Mouse (Mus musculus): Measurements from ENCODE around the gene Grip2. TPM values are rescaled to one million over a fixed set of nuclear protein-coding genes. Genes with fewer than 3 reads are reported as not detected.

The Grip2 gene
- polyA plus RNA-seq, 1 experiment from 2014 or later = 0.55 TPM

DNA sequence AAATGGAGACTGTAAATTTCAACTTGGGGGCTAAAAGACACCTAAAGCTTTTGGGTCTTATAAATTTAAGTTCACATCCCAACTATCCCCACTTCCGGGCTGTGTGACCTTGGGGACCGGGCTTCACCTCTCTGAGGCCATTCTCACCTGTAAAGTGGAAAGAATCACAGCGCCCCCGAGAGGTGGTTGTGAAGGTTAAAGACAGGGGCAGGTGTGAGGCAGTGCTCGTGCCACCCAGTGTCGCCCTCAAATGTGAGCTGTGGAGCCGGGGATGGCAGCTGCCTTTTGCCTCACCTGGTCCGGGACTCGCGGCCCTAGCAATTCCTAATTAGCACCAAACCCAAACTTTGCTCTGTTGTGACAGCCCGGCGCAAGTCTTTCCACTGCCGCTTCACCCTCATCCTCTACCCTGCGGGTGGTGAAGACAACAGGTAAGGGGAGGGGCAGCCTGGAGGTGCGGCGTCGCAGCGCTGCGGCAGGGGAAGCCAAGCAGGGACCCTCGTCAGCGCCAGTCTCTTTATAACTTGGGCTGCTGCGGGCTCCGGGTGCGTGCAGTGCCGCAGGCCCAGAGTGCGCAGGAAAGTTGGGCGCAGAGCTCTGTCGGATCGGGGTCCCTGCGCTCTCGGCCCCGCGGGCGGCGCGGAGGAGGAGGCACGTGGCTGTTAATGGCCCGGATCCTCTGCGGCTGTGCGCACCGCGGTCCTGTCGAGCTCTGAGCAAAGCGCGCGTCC is 16.0 kb upstream of the Grip2 start:
- Histone ChIP-seq H3K36me3 (ENCODE audit: control insufficient read depth, insufficient read depth, low read length) (no peaks in the 10 kb centered on the region), H3K4me2 (ENCODE audit: low read depth, low read length, severe bottlenecking) (peak overlapping the region; percentile 86), H3K9ac (ENCODE audit: low read length) (peak overlapping the region; percentile 47), H3K27me3 (ENCODE audit: control insufficient read depth, insufficient read depth, low read length) (peaks cover 41% of the 10 kb centered on the region), H3K27ac (ENCODE audit: low read depth, low read length) (no peak overlapping the region), H3K4me1 (replicated peaks; ENCODE audit: control insufficient read depth, insufficient read depth, low read length) (peaks cover 12% of the 10 kb centered on the region; the same call in 1 of the 2 replicates), H3K9me3 (ENCODE audit: control insufficient read depth, low read length) (no peaks in the 10 kb centered on the region), H3K4me3 (ENCODE audit: low read depth, low read length) (peak overlapping the region; percentile 50)
- 4% methylated on average over 35 of the region's 46 CpGs for WGBS
- peak; percentile 55 for DNase-seq (ENCODE audit: low spot score)
- ATAC-seq (replicated peaks; ENCODE audit: low FRiP score) = no peak

DNA sequence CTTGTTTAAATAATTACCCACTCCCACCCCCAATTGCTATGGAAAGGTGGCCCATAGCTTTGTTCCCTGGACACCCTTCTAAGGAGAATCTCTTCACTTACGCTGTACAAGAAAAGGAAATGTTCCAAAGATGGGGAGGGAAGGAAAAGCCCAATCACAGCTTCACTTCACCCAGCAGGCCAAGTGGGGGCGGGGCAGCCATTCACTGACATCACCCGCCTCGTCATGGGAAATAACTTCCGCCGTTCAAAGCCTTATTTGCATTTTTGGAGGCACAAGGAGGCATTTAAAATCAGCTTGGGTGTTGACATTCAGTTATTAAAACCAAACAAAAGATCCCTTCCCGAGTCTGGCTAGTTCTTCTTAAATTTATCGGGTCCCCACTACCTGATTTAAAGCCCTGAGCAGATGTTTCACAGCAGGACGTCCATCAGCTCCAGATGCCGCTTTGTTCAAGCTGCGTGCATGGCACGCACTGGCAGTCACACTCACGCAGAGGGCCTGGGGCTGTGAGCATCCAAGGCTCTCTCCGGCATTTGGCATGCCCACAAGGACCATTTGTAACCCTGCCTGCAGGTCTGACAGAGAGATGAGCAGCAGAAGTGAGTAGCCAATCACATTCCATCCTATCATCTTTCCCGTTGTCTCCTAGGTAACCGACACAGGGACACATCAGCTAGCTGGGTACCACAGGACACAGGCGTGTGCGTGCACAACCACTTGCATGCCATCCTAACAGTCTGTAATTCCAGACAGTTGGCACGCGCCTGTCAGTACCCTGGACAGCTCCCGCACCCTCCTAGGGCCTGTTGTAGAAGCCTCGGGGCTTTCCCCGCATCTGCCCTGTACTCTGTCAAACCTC is 12.2 kb upstream of the Grip2 start:
- Histone ChIP-seq H3K27ac (ENCODE audit: low read depth, low read length) (peak overlapping the region; percentile 64), H3K9me3 (ENCODE audit: control insufficient read depth, low read length) (no peaks in the 10 kb centered on the region), H3K4me2 (ENCODE audit: low read depth, low read length, severe bottlenecking) (peak overlapping the region; percentile 46), H3K36me3 (ENCODE audit: control insufficient read depth, insufficient read depth, low read length) (no peaks in the 10 kb centered on the region), H3K4me1 (replicated peaks; ENCODE audit: control insufficient read depth, insufficient read depth, low read length) (peaks cover 12% of the 10 kb centered on the region; the same call in 1 of the 2 replicates), H3K27me3 (ENCODE audit: control insufficient read depth, insufficient read depth, low read length) (peaks cover 31% of the 10 kb centered on the region), H3K9ac (ENCODE audit: low read length) (no peak overlapping the region; the same call in 1 of the 2 replicates), H3K4me3 (ENCODE audit: low read depth, low read length) (peak overlapping the region; percentile 15)
- WGBS = 5% methylated on average over 23 of the region's 23 CpGs
- DNase-seq (ENCODE audit: low spot score) (peak; percentile 89), ATAC-seq (replicated peaks; ENCODE audit: low FRiP score) (peak; percentile 80)

DNA sequence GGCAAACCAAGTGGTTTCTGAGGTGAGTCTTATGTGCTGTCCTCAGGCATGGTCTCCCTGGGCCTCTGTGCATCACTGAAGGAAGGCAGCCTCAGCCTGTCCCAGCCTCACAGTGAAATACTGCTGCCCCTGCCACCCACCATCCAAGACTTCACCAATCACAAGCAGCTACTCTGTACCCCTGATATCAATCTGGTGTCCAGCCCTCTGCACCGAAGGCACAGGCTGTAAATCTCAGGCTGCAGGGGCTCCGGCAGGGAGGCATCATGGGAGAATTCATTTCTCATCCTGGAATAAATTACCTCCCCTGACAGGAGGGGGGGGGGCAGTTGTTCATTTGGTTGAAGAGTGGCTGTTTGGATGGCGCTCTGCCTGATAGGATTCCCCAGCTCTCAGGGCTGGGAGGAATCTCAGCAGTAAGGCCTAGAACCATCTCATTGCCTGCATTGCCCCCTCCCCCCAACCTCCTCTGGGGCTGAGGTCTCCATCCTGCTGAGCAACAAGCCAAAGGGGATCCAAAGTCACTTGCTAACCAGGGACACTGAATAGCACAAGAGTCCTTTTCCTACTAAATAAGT is 5.9 kb upstream of the Grip2 start:
- no peak overlapping the region for H3K9ac ChIP-seq (ENCODE audit: low read length)
- WGBS = 70% methylated on average over 3 of the region's 3 CpGs
- ATAC-seq (replicated peaks; ENCODE audit: low FRiP score) = no peak

DNA sequence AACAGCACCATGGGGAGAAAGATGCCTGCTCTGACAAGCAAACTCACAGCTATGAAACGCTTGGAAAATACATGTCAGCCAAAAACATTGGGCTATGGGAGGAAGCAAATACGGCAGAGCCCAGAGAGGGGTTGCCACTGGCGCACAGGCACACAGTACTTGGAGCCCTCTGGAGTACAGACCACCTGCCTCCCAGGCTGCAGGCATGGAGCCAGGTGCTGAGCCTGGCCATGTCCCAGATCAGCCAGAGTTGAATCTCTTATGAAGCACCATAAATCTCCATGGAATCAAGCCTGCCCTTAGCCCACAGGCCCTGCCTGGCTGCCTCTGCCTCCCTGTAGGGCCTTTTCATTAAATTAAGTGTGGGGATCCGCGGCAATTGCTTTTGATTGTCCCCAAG is 876 bp upstream of the Grip2 start:
- Histone ChIP-seq H3K4me2 (ENCODE audit: low read depth, low read length, severe bottlenecking) (no peak overlapping the region), H3K27me3 (ENCODE audit: control insufficient read depth, insufficient read depth, low read length) (no peaks in the 10 kb centered on the region), H3K4me1 (replicated peaks; ENCODE audit: control insufficient read depth, insufficient read depth, low read length) (no peaks in the 10 kb centered on the region), H3K36me3 (ENCODE audit: control insufficient read depth, insufficient read depth, low read length) (no peaks in the 10 kb centered on the region), H3K9me3 (ENCODE audit: control insufficient read depth, low read length) (no peaks in the 10 kb centered on the region), H3K4me3 (ENCODE audit: low read depth, low read length) (no peak overlapping the region), H3K9ac (ENCODE audit: low read length) (no peak overlapping the region), H3K27ac (ENCODE audit: low read depth, low read length) (no peak overlapping the region)
- ATAC-seq (replicated peaks; ENCODE audit: low FRiP score) = no peak
- WGBS = 87% methylated on average over 5 of the region's 5 CpGs
- no peak for DNase-seq (ENCODE audit: low spot score)

More for the DNA sequence above, 5.9 kb upstream of the Grip2 start:
- no peaks in the 10 kb centered on the region for H3K9me3 ChIP-seq (ENCODE audit: control insufficient read depth, low read length)
- no peaks in the 10 kb centered on the region for H3K4me1 ChIP-seq (replicated peaks; ENCODE audit: control insufficient read depth, insufficient read depth, low read length)
- no peak for DNase-seq (ENCODE audit: low spot score)
- no peak overlapping the region for H3K4me2 ChIP-seq (ENCODE audit: low read depth, low read length, severe bottlenecking)
- H3K36me3 ChIP-seq (ENCODE audit: control insufficient read depth, insufficient read depth, low read length) = no peaks in the 10 kb centered on the region
- no peak overlapping the region for H3K4me3 ChIP-seq (ENCODE audit: low read depth, low read length)
- no peaks in the 10 kb centered on the region for H3K27me3 ChIP-seq (ENCODE audit: control insufficient read depth, insufficient read depth, low read length)
- no peak overlapping the region for H3K27ac ChIP-seq (ENCODE audit: low read depth, low read length)

DNA sequence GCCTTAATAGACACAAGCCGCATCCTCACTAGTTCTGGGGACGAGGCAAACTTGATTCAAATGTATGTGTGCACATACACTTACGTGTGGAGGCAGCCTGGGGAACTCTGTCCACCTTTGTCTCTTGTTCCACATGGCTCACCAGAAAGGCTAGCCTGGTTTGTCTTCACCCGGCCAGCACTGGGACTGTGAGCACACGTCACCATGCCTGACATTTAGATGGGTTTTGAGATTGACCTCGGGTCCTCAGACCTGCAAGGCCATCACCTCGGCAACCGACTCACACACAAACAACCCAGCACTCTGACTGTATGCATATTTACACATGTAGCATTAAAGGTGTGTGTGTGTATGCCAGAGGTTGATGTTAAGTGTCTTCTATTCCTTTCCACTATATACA is 8.8 kb downstream of the Grip2 start:
- no peaks in the 10 kb centered on the region for H3K36me3 ChIP-seq (ENCODE audit: control insufficient read depth, insufficient read depth, low read length)
- H3K27ac ChIP-seq (ENCODE audit: low read depth, low read length) = no peak overlapping the region
- peaks cover 3% of the 10 kb centered on the region; the same call in 1 of the 2 replicates for H3K9me3 ChIP-seq (ENCODE audit: control insufficient read depth, low read length)
- WGBS = 83% methylated on average over 8 of the region's 8 CpGs
- no peak overlapping the region for H3K4me3 ChIP-seq (ENCODE audit: low read depth, low read length)
- no peak for ATAC-seq (replicated peaks; ENCODE audit: low FRiP score)
- H3K4me1 ChIP-seq (replicated peaks; ENCODE audit: control insufficient read depth, insufficient read depth, low read length) = no peaks in the 10 kb centered on the region
- DNase-seq (ENCODE audit: low spot score) = no peak
- no peak overlapping the region for H3K9ac ChIP-seq (ENCODE audit: low read length)
- H3K4me2 ChIP-seq (ENCODE audit: low read depth, low read length, severe bottlenecking) = no peak overlapping the region
- H3K27me3 ChIP-seq (ENCODE audit: control insufficient read depth, insufficient read depth, low read length) = no peaks in the 10 kb centered on the region

DNA sequence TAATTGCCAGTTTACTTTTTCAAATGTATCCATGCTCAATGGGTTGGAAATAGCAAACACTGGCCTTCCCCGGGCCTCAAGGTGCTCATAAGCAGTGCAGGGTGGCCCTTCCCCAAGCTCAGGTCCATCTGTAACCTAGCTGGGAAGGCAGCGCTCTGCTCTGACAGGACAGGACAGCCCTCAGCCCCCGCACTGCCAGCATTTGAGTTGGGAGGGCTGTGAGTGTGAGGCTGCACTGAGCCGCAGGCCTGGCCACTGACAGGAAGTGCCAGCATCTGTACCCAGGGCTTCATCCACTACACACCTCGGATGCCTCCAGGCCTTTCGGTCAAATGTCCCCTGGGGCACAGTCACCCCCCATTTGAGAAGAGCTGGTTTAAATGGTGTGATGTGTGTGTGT is 11.1 kb downstream of the Grip2 start:
- H3K27ac ChIP-seq (ENCODE audit: low read depth, low read length) = no peak overlapping the region
- no peak for ATAC-seq (replicated peaks; ENCODE audit: low FRiP score)
- DNase-seq (ENCODE audit: low spot score) = no peak
- no peaks in the 10 kb centered on the region for H3K27me3 ChIP-seq (ENCODE audit: control insufficient read depth, insufficient read depth, low read length)
- no peak overlapping the region for H3K9ac ChIP-seq (ENCODE audit: low read length)
- WGBS = 90% methylated on average over 6 of the region's 6 CpGs
- H3K4me1 ChIP-seq (replicated peaks; ENCODE audit: control insufficient read depth, insufficient read depth, low read length) = no peaks in the 10 kb centered on the region
- no peaks in the 10 kb centered on the region for H3K36me3 ChIP-seq (ENCODE audit: control insufficient read depth, insufficient read depth, low read length)
- no peak overlapping the region for H3K4me2 ChIP-seq (ENCODE audit: low read depth, low read length, severe bottlenecking)
- no peaks in the 10 kb centered on the region for H3K9me3 ChIP-seq (ENCODE audit: control insufficient read depth, low read length)
- H3K4me3 ChIP-seq (ENCODE audit: low read depth, low read length) = no peak overlapping the region

DNA sequence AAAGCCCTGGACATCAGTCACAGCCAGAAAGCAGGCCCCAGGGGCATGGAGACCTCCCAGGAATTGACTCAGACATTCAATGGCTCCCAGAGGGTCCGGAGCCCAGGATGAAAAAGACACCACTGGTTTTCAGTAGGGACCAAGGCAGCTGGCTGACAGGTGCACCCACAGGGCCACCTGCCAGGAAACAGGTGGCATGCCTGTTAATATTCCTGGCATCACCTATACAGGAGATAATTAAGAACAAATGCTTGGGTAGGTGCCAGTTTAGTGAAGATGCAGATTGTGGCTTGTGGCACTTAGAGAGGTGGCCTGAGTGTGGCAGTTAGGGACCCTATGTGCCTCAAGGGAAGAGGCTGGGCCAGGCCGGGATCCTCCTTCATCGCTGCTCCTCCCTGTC is 13.4 kb downstream of the Grip2 start:
- Histone ChIP-seq H3K4me1 (replicated peaks; ENCODE audit: control insufficient read depth, insufficient read depth, low read length) (no peaks in the 10 kb centered on the region), H3K27ac (ENCODE audit: low read depth, low read length) (no peak overlapping the region), H3K9me3 (ENCODE audit: control insufficient read depth, low read length) (no peaks in the 10 kb centered on the region), H3K27me3 (ENCODE audit: control insufficient read depth, insufficient read depth, low read length) (no peaks in the 10 kb centered on the region), H3K4me3 (ENCODE audit: low read depth, low read length) (no peak overlapping the region), H3K4me2 (ENCODE audit: low read depth, low read length, severe bottlenecking) (no peak overlapping the region), H3K9ac (ENCODE audit: low read length) (no peak overlapping the region), H3K36me3 (ENCODE audit: control insufficient read depth, insufficient read depth, low read length) (no peaks in the 10 kb centered on the region)
- ATAC-seq (replicated peaks; ENCODE audit: low FRiP score) (no peak), DNase-seq (ENCODE audit: low spot score) (no peak)
- WGBS = 88% methylated on average over 3 of the region's 3 CpGs

DNA sequence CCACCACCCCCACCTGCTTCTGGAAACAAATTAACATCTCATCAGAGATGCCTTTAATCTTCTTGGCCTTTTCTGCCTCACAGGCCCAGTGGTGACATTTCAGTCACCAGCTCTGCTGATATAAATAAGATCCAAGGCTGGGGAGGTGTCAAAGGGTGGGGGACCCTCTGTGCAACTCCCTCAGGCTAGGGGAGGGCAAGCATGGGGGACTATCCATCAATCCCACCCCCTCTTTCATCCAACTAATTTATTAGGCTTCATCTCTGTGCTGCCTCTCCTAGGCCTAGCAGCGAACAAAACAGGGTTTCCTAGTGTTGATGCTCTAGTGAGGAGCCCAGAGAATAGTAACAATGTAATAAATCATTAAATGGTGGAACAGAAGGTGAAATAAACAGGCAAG is 17.0 kb downstream of the Grip2 start:
- Histone ChIP-seq H3K27me3 (ENCODE audit: control insufficient read depth, insufficient read depth, low read length) (peaks cover 10% of the 10 kb centered on the region; the same call in 1 of the 2 replicates), H3K27ac (ENCODE audit: low read depth, low read length) (no peak overlapping the region), H3K4me1 (replicated peaks; ENCODE audit: control insufficient read depth, insufficient read depth, low read length) (0 out of 2 replicates have a peak, but pooled peaks cover 2% of the 10 kb centered on the region), H3K4me2 (ENCODE audit: low read depth, low read length, severe bottlenecking) (no peak overlapping the region), H3K9me3 (ENCODE audit: control insufficient read depth, low read length) (no peaks in the 10 kb centered on the region), H3K9ac (ENCODE audit: low read length) (no peak overlapping the region), H3K36me3 (ENCODE audit: control insufficient read depth, insufficient read depth, low read length) (no peaks in the 10 kb centered on the region), H3K4me3 (ENCODE audit: low read depth, low read length) (no peak overlapping the region)
- no peak for ATAC-seq (replicated peaks; ENCODE audit: low FRiP score)
- 59% methylated on average over 1 of the region's 1 CpGs for WGBS
- DNase-seq (ENCODE audit: low spot score) = no peak
